Mouse (Mus musculus): Measurements from ENCODE around the gene Tmem109. TPM values are rescaled to one million over a fixed set of nuclear protein-coding genes. Genes with fewer than 3 reads are reported as not detected.

Gene Tmem109
- total and polyA plus RNA-seq, 3 experiments: 101 to 160 (median 109) TPM

DNA sequence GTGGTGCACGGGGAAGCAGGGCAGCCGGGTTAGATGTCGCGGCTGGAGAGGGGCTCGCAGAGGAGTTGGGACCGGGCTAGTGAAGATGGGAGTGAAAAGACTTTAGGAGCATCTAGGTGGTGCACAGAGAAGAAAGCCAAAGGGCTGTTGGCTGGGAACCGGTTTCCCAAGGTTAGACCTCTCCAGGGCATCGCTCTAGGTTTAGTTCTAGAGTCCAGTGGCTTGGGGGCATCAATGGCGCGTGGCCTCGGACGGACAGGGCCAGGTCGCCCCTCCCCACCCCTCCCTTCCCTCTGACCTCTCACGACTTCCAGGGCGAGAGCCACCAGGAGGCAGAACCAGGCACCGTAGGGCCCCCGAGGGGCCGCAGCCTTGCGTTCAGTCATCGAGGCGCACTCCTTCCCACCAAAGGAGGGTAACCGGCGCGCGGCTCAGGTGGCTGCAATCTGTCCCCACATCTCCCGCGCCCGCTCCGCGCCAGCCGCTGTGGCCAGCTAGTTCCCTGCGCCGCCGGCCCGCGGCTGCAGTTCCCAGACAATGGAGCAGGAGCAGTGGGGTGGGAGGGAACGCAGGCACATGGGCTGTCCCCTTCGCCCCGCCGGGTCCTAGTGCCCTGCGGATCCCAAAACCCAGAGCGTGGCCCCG lies 12.4 kb downstream of the Tmem109 start:
- Histone ChIP-seq H3K4me3 (peak overlapping the region; percentile 86), H3K27me3 (ENCODE audit: control insufficient read depth, insufficient read depth, low read length) (no peaks in the 10 kb centered on the region), H3K4me1 (ENCODE audit: control insufficient read depth, insufficient read depth, low read length) (peaks cover 5% of the 10 kb centered on the region), H3K27ac (peak overlapping the region; percentile 77; the same call in 1 of the 2 replicates), H3K79me2 (replicated peaks; ENCODE audit: control insufficient read depth, insufficient read depth, low read length) (no peaks in the 10 kb centered on the region), H3K9ac (ENCODE audit: low read depth, low read length) (peak overlapping the region; percentile 80), H3K36me3 (ENCODE audit: control insufficient read depth, insufficient read depth, low read length) (no peaks in the 10 kb centered on the region)
- intact Hi-C loops (cut with DNase I): no loop called here
- WGBS: under 1% methylated on average over 43 of the region's 43 CpGs
- peak; percentile 85 to 87 for DNase-seq
- TF ChIP-seq CTCF (IDR thresholded peaks at IDR 0.05) (peak; percentile 35), POLR2A (IDR thresholded peaks at IDR 0.05; ENCODE audit: insufficient read depth, low read depth, low read length) (0 out of 2 replicates have a peak, but pooled peaks have one; percentile 54), EP300 (IDR thresholded peaks at IDR 0.05; ENCODE audit: insufficient read depth, low read depth, low read length) (no peak)

DNA sequence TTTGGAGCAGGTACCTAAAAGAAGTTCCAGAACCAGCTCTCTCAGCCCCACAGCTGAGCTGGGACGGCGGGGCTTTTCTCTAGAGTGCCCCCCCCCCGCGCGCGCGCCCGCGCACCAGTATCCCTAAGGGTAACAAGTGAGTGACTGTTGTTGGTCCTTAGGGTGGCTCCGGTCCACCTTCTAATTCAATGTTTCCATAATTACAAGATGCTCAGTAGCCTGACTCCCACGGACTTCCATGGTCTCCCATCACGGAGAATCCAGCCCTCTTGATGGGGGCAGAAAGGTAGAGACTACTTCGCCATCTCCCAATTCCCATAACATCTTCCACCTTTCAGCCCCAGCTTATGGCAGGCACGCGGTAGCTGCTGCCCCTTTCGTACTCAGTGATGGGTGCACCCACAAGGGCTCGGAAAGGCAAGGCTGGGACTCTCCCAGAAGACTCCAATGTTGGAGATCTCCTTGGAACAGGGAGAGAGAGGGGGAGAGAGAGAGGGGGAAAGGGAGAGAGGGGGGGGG lies 13.1 kb downstream of the Tmem109 start:
- 3% methylated on average over 17 of the region's 17 CpGs for WGBS
- Histone ChIP-seq H3K9ac (ENCODE audit: low read depth, low read length) (peak overlapping the region; percentile 80), H3K36me3 (ENCODE audit: control insufficient read depth, insufficient read depth, low read length) (no peaks in the 10 kb centered on the region), H3K27me3 (ENCODE audit: control insufficient read depth, insufficient read depth, low read length) (no peaks in the 10 kb centered on the region), H3K4me3 (peak overlapping the region; percentile 86), H3K4me1 (ENCODE audit: control insufficient read depth, insufficient read depth, low read length) (peaks cover 5% of the 10 kb centered on the region), H3K27ac (no peak overlapping the region), H3K79me2 (replicated peaks; ENCODE audit: control insufficient read depth, insufficient read depth, low read length) (no peaks in the 10 kb centered on the region)
- intact Hi-C loops (cut with DNase I): no loop called here
- no peak for TF ChIP-seq EP300 (IDR thresholded peaks at IDR 0.05; ENCODE audit: insufficient read depth, low read depth, low read length)
- TF ChIP-seq POLR2A (IDR thresholded peaks at IDR 0.05; ENCODE audit: insufficient read depth, low read depth, low read length): no peak
- TF ChIP-seq CTCF (IDR thresholded peaks at IDR 0.05): no peak
- DNase-seq: no peak

DNA sequence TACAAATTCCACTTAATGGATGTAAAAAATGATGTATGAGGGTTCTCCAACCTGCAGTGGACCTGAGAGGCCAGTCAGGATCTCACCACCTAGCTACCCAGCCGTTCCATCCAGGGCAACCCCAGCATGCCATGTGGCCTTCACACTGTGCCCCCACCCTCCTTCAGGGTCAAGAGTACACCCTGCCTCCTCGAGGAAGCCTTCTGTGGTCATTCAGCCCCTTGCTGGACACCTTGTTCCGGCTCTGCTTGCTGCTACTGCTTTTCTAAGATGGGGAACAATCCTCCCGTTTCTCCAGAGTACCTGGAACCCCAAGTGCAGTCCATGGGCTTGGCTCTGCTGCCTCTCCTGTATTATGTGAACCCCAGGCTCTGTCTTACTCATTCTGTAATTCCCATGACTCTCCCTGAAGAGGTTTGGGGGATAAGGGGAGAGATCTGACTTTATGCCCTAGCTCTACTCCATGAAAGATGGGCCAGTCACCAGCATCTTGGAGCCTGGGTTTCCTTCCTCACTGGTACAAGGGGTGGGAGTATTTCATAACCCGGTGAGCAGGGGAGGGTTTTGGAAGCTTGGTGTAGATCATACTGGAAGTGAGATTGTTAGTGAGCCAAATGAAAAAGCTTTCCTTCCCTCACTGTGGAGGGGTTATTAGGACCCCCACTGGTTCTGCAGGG lies 13.7 kb downstream of the Tmem109 start:
- intact Hi-C loops (cut with DNase I): no loop called here
- Histone ChIP-seq H3K9ac (ENCODE audit: low read depth, low read length) (no peak overlapping the region), H3K27me3 (ENCODE audit: control insufficient read depth, insufficient read depth, low read length) (no peaks in the 10 kb centered on the region), H3K27ac (no peak overlapping the region), H3K4me1 (ENCODE audit: control insufficient read depth, insufficient read depth, low read length) (peaks cover 5% of the 10 kb centered on the region), H3K36me3 (ENCODE audit: control insufficient read depth, insufficient read depth, low read length) (no peaks in the 10 kb centered on the region), H3K79me2 (replicated peaks; ENCODE audit: control insufficient read depth, insufficient read depth, low read length) (no peaks in the 10 kb centered on the region), H3K4me3 (no peak overlapping the region; the same call in 1 of the 2 replicates)
- 51% methylated on average over 5 of the region's 5 CpGs for WGBS
- TF ChIP-seq POLR2A (IDR thresholded peaks at IDR 0.05; ENCODE audit: insufficient read depth, low read depth, low read length): no peak
- TF ChIP-seq CTCF (IDR thresholded peaks at IDR 0.05): no peak
- TF ChIP-seq EP300 (IDR thresholded peaks at IDR 0.05; ENCODE audit: insufficient read depth, low read depth, low read length): no peak
- DNase-seq: no peak

DNA sequence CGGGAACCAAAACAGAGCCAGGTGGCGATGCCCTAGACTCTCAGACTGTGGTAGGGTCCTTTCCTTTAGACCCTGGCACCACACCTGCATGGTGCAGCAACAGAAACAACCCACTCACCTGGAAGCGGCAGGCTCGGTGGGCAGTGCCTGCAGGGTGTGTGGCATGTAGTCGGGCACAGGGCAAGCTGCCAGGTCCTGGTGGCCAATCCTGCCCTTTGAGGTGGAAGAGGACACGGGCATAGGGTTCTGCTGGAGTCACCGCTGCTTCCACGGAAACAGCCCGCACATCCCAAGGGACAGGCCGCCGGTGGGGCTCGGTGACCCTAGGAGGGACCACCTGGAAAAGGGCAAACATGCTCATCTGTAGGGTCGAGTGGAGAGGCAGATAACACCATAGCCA lies 15.4 kb downstream of the Tmem109 start:
- Histone ChIP-seq H3K79me2 (replicated peaks; ENCODE audit: control insufficient read depth, insufficient read depth, low read length) (no peaks in the 10 kb centered on the region), H3K36me3 (ENCODE audit: control insufficient read depth, insufficient read depth, low read length) (no peaks in the 10 kb centered on the region), H3K27me3 (ENCODE audit: control insufficient read depth, insufficient read depth, low read length) (no peaks in the 10 kb centered on the region), H3K4me3 (no peak overlapping the region), H3K9ac (ENCODE audit: low read depth, low read length) (no peak overlapping the region), H3K4me1 (ENCODE audit: control insufficient read depth, insufficient read depth, low read length) (peaks cover 5% of the 10 kb centered on the region), H3K27ac (no peak overlapping the region)
- WGBS: 92% methylated on average over 13 of the region's 13 CpGs
- DNase-seq: no peak
- intact Hi-C loops (cut with DNase I): no loop called here
- no peak for TF ChIP-seq POLR2A (IDR thresholded peaks at IDR 0.05; ENCODE audit: insufficient read depth, low read depth, low read length)
- no peak for TF ChIP-seq CTCF (IDR thresholded peaks at IDR 0.05)
- TF ChIP-seq EP300 (IDR thresholded peaks at IDR 0.05; ENCODE audit: insufficient read depth, low read depth, low read length): no peak

DNA sequence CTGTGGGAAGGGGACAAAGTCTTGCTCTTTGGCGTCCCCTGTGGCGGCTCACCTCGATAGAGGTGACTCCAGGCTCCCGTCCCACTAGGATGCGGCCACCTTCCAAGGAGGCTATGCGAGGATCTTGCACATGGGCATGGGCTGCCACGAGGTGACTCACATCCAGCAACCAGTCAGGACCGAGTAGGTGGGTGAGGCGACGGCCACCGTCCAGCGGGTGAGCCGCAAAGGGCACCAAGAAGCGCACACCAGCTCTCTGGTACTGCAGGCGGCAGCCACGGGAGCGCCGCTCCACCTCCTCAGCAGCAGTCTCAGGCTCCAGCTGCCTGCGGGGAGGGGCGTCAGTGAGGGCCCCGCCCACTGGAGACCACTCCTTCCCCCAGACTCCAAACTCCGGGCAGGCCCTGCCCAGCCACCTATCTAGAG lies 21.7 kb downstream of the Tmem109 start:
- intact Hi-C loops (cut with DNase I): no loop called here
- no peaks in the 10 kb centered on the region for H3K79me2 ChIP-seq (replicated peaks; ENCODE audit: control insufficient read depth, insufficient read depth, low read length)
- H3K27me3 ChIP-seq (ENCODE audit: control insufficient read depth, insufficient read depth, low read length): no peaks in the 10 kb centered on the region
- no peaks in the 10 kb centered on the region for H3K36me3 ChIP-seq (ENCODE audit: control insufficient read depth, insufficient read depth, low read length)
- no peak for DNase-seq
- H3K4me1 ChIP-seq (ENCODE audit: control insufficient read depth, insufficient read depth, low read length): no peaks in the 10 kb centered on the region
- WGBS: 70% methylated on average over 22 of the region's 22 CpGs
- H3K4me3 ChIP-seq: no peak overlapping the region
- H3K9ac ChIP-seq (ENCODE audit: low read depth, low read length): no peak overlapping the region
- H3K27ac ChIP-seq: no peak overlapping the region
- TF ChIP-seq CTCF (IDR thresholded peaks at IDR 0.05) (no peak), POLR2A (IDR thresholded peaks at IDR 0.05; ENCODE audit: insufficient read depth, low read depth, low read length) (no peak), EP300 (IDR thresholded peaks at IDR 0.05; ENCODE audit: insufficient read depth, low read depth, low read length) (no peak)

DNA sequence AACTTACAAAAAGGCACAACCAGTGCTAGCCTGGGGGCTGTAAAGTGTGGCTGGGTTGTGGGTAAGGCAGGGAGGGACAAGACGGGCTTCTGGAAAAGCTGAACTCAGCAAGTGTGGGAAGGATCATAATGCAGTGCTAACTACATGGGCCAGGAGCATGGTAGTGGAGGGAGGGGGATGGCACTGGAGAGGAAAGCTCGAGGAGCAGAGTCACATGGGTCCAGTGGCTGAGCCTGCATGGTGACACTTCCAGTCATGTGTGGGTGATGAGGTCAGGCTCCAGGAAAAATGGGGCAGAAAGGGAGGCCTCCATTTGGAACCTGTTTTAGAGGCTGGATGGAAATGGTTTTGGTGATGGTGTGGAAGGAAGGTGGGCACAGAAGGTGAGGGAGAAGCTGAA lies 25.3 kb downstream of the Tmem109 start:
- 40% methylated on average over 2 of the region's 2 CpGs for WGBS
- DNase-seq: no peak
- no peak overlapping the region for H3K9ac ChIP-seq (ENCODE audit: low read depth, low read length)
- H3K36me3 ChIP-seq (ENCODE audit: control insufficient read depth, insufficient read depth, low read length): no peaks in the 10 kb centered on the region
- H3K4me1 ChIP-seq (ENCODE audit: control insufficient read depth, insufficient read depth, low read length): no peaks in the 10 kb centered on the region
- no peak overlapping the region for H3K4me3 ChIP-seq
- no peaks in the 10 kb centered on the region for H3K79me2 ChIP-seq (replicated peaks; ENCODE audit: control insufficient read depth, insufficient read depth, low read length)
- no peaks in the 10 kb centered on the region for H3K27me3 ChIP-seq (ENCODE audit: control insufficient read depth, insufficient read depth, low read length)
- no peak for TF ChIP-seq CTCF (IDR thresholded peaks at IDR 0.05)
- H3K27ac ChIP-seq: no peak overlapping the region
- intact Hi-C loops (cut with DNase I): no loop called here
